Mouse (Mus musculus) forebrain, embryonic 10.5 days (tissue): ENCODE data around the gene Arhgap33. TPM values are rescaled to one million over a fixed set of nuclear protein-coding genes. Genes with fewer than 3 reads are reported as not detected.

Source experiments
- DNase-seq: peaks from one replicate; pipeline ENCODE4 v3.0.0-alpha.2; 2017; ENCODE audit warnings: low spot score; ENCODE audit errors: extremely low spot score
- H3K27ac ChIP-seq: fragments of 300-500 bp; sonication (generic); 2 replicates; pipeline ENCODE4 v1.5.1; 2016; ENCODE audit warnings: mild to moderate bottlenecking
- H3K27me3 ChIP-seq: fragments of 300-500 bp; sonication (generic); 2 replicates; pipeline ENCODE4 v1.6.1; 2016; ENCODE audit warnings: mild to moderate bottlenecking; ENCODE audit not compliant: poor library complexity, severe bottlenecking
- H3K36me3 ChIP-seq: fragments of 300-500 bp; sonication (generic); replicated peaks from 2 replicates; pipeline ENCODE4 v1.6.1; 2016; ENCODE audit warnings: mild to moderate bottlenecking, moderate library complexity
- H3K4me1 ChIP-seq: fragments of 300-500 bp; sonication (generic); 2 replicates; pipeline ENCODE4 v1.6.1; 2016
- H3K4me3 ChIP-seq: fragments of 300-500 bp; sonication (generic); 2 replicates; pipeline ENCODE4 v1.5.1; 2016; ENCODE audit warnings: mild to moderate bottlenecking, moderate library complexity
- H3K9me3 ChIP-seq: fragments of 300-500 bp; sonication (generic); 2 replicates; pipeline ENCODE4 v1.6.1; 2016; ENCODE audit warnings: mild to moderate bottlenecking, moderate library complexity
- WGBS: fragments of 180-500 bp; shearing (Covaris S2); methylation state at CpG from one replicate; pipeline ENCODE4 v1.1.7; 2016; 5-methylcytosine and 5-hydroxymethylcytosine counted together
- polyA plus RNA-seq: library from polyadenylated mRNA; unstranded; fragments of >200 nt; fragmentation: Nextera tagmentation; extraction: Ambion mirVana; gene quantifications from 2 replicates; pipeline ENCODE4 v1.2.1, GENCODE M21; 2016

Arhgap33 gene
- polyA plus RNA-seq, 1 experiment from 2014 or later: 31.9 TPM

GRCm38 (mm10) chr7:30549880-30550279 lies 15.0 kb upstream of the Arhgap33 start:
- Histone ChIP-seq H3K36me3 (peaks cover 52% of the 10 kb centered on the region), H3K4me3 (no peak overlapping the region), H3K9me3 (no peaks in the 10 kb centered on the region), H3K4me1 (peaks cover 18% of the 10 kb centered on the region), H3K27me3 (peaks cover 11% of the 10 kb centered on the region; the same call in 1 of the 2 replicates), H3K27ac (no peak overlapping the region)
- WGBS: 96% methylated on average over 2 of the region's 2 CpGs
- DNase-seq: no peak

- Histone ChIP-seq H3K36me3 (peaks cover 88% of the 10 kb centered on the region), H3K27me3 (no peaks in the 10 kb centered on the region), H3K9me3 (no peaks in the 10 kb centered on the region), H3K4me1 (no peaks in the 10 kb centered on the region), H3K27ac (no peak overlapping the region), H3K4me3 (no peak overlapping the region)
- WGBS: 91% methylated on average over 2 of the region's 2 CpGs
- DNase-seq: no peak
Observed at GRCm38 (mm10) chr7:30544327-30544726, 9.5 kb upstream of the Arhgap33 start.

GRCm38 (mm10) chr7:30540572-30540971 lies 5.7 kb upstream of the Arhgap33 start:
- peaks cover 64% of the 10 kb centered on the region for H3K36me3 ChIP-seq
- WGBS: 88% methylated on average over 7 of the region's 7 CpGs
- no peak for DNase-seq
- no peaks in the 10 kb centered on the region for H3K27me3 ChIP-seq
- no peaks in the 10 kb centered on the region for H3K9me3 ChIP-seq
- H3K4me1 ChIP-seq: peaks cover 5% of the 10 kb centered on the region
- H3K27ac ChIP-seq: no peak overlapping the region
- H3K4me3 ChIP-seq: no peak overlapping the region

GRCm38 (mm10) chr7:30533941-30534632 lies 773 bp downstream of the Arhgap33 start:
- H3K36me3 ChIP-seq: peaks cover 49% of the 10 kb centered on the region
- H3K4me3 ChIP-seq: peak overlapping the region; percentile 75
- H3K27ac ChIP-seq: peak overlapping the region; percentile 97
- H3K4me1 ChIP-seq: peaks cover 43% of the 10 kb centered on the region
- 7% methylated on average over 26 of the region's 26 CpGs for whole genome bisulfite sequencing
- peaks cover 21% of the 10 kb centered on the region for H3K27me3 ChIP-seq
- H3K9me3 ChIP-seq: no peaks in the 10 kb centered on the region
- peak; percentile 53 for DNase-seq

- Histone ChIP-seq H3K4me1 (peaks cover 43% of the 10 kb centered on the region), H3K9me3 (no peaks in the 10 kb centered on the region), H3K27ac (peak overlapping the region; percentile 54; the same call in 1 of the 2 replicates), H3K4me3 (peak overlapping the region; percentile 75), H3K36me3 (peaks cover 52% of the 10 kb centered on the region), H3K27me3 (peaks cover 26% of the 10 kb centered on the region)
- 7% methylated on average over 8 of the region's 8 CpGs for WGBS
- no peak for DNase-seq
Observed at GRCm38 (mm10) chr7:30532931-30533330, 1.9 kb downstream of the Arhgap33 start.

- WGBS: 92% methylated on average over 9 of the region's 9 CpGs
- no peak overlapping the region for H3K27ac ChIP-seq
- peaks cover 51% of the 10 kb centered on the region for H3K4me1 ChIP-seq
- no peak for DNase-seq
- no peaks in the 10 kb centered on the region for H3K9me3 ChIP-seq
- peaks cover 41% of the 10 kb centered on the region for H3K27me3 ChIP-seq
- H3K4me3 ChIP-seq: no peak overlapping the region
- peaks cover 67% of the 10 kb centered on the region for H3K36me3 ChIP-seq
Observed at GRCm38 (mm10) chr7:30531291-30531815, 3.5 kb downstream of the Arhgap33 start.

GRCm38 (mm10) chr7:30526981-30527380 lies 7.9 kb downstream of the Arhgap33 start:
- peaks cover 51% of the 10 kb centered on the region for H3K27me3 ChIP-seq
- no peak overlapping the region for H3K4me3 ChIP-seq
- peaks cover 97% of the 10 kb centered on the region for H3K36me3 ChIP-seq

GRCm38 (mm10) chr7:30526399-30526798 lies 8.5 kb downstream of the Arhgap33 start:
- Histone ChIP-seq H3K4me1 (peaks cover 19% of the 10 kb centered on the region), H3K4me3 (peak overlapping the region; percentile 10), H3K27ac (peak overlapping the region; percentile 44; the same call in 1 of the 2 replicates), H3K9me3 (no peaks in the 10 kb centered on the region), H3K36me3 (peaks cover 91% of the 10 kb centered on the region), H3K27me3 (peaks cover 50% of the 10 kb centered on the region)
- WGBS: 17% methylated on average over 17 of the region's 17 CpGs
- DNase-seq: no peak

More at GRCm38 (mm10) chr7:30526981-30527380, 7.9 kb downstream of the Arhgap33 start:
- Histone ChIP-seq H3K9me3 (no peaks in the 10 kb centered on the region), H3K4me1 (peaks cover 22% of the 10 kb centered on the region), H3K27ac (peak overlapping the region; percentile 44; the same call in 1 of the 2 replicates)
- WGBS: 79% methylated on average over 14 of the region's 14 CpGs
- DNase-seq: no peak

GRCm38 (mm10) chr7:30525954-30526353 lies 8.9 kb downstream of the Arhgap33 start:
- H3K9me3 ChIP-seq: no peaks in the 10 kb centered on the region
- DNase-seq: no peak
- peaks cover 87% of the 10 kb centered on the region for H3K36me3 ChIP-seq
- peak overlapping the region; percentile 44; the same call in 1 of the 2 replicates for H3K27ac ChIP-seq
- H3K4me3 ChIP-seq: peak overlapping the region; percentile 10; the same call in 1 of the 2 replicates
- H3K4me1 ChIP-seq: peaks cover 21% of the 10 kb centered on the region
- peaks cover 50% of the 10 kb centered on the region for H3K27me3 ChIP-seq
- WGBS: 26% methylated on average over 10 of the region's 10 CpGs

GRCm38 (mm10) chr7:30524487-30524886 lies 10.4 kb downstream of the Arhgap33 start:
- H3K27ac ChIP-seq: no peak overlapping the region
- no peaks in the 10 kb centered on the region for H3K9me3 ChIP-seq
- H3K4me1 ChIP-seq: peaks cover 31% of the 10 kb centered on the region
- 83% methylated on average over 6 of the region's 6 CpGs for WGBS
- no peak overlapping the region for H3K4me3 ChIP-seq
- H3K36me3 ChIP-seq: peaks cover 72% of the 10 kb centered on the region
- DNase-seq: no peak
- peaks cover 50% of the 10 kb centered on the region for H3K27me3 ChIP-seq

GRCm38 (mm10) chr7:30522871-30523270 lies 12.0 kb downstream of the Arhgap33 start:
- Histone ChIP-seq H3K4me3 (no peak overlapping the region), H3K9me3 (no peaks in the 10 kb centered on the region)
- 87% methylated on average over 10 of the region's 10 CpGs for WGBS

GRCm38 (mm10) chr7:30520856-30521255 lies 14.0 kb downstream of the Arhgap33 start:
- no peaks in the 10 kb centered on the region for H3K9me3 ChIP-seq
- H3K27me3 ChIP-seq: peaks cover 25% of the 10 kb centered on the region
- DNase-seq: no peak
- H3K27ac ChIP-seq: peak overlapping the region; percentile 31; the same call in 1 of the 2 replicates
- 75% methylated on average over 5 of the region's 5 CpGs for WGBS
- no peak overlapping the region for H3K4me3 ChIP-seq
- H3K36me3 ChIP-seq: peaks cover 36% of the 10 kb centered on the region
- peaks cover 23% of the 10 kb centered on the region for H3K4me1 ChIP-seq

More at GRCm38 (mm10) chr7:30522871-30523270, 12.0 kb downstream of the Arhgap33 start:
- H3K27ac ChIP-seq: no peak overlapping the region
- H3K4me1 ChIP-seq: peaks cover 36% of the 10 kb centered on the region
- H3K27me3 ChIP-seq: peaks cover 44% of the 10 kb centered on the region
- H3K36me3 ChIP-seq: peaks cover 56% of the 10 kb centered on the region
- no peak for DNase-seq

GRCm38 (mm10) chr7:30520396-30520795 lies 14.5 kb downstream of the Arhgap33 start:
- Histone ChIP-seq H3K27me3 (peaks cover 28% of the 10 kb centered on the region), H3K36me3 (peaks cover 31% of the 10 kb centered on the region), H3K4me1 (peaks cover 22% of the 10 kb centered on the region), H3K4me3 (no peak overlapping the region), H3K9me3 (no peaks in the 10 kb centered on the region), H3K27ac (peak overlapping the region; percentile 31; the same call in 1 of the 2 replicates)
- 64% methylated on average over 4 of the region's 4 CpGs for WGBS
- no peak for DNase-seq
